Mouse (Mus musculus): ENCODE results near the gene Irak4.

Irak4 gene

DNA sequence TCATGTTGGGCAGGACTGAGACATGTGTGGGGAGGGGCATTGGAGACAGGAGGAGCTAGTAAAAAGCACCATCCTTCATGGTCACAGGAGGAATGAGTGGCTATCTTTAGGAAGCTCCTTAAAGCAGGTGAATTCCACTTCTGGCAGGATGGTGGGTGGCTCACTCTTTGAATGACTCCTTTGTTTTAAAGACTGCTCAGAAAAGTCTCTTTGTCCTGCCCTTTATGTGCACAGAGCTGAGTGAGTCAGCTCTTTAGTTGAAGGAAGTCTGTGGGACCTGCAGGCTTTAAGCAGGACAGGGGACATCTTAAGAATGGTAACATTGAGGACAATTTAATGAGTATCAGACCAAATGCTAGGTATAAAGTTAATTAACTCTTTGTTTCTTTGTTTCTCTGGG, 77.5 kb downstream of the Irak4 start:
- no peak for DNase-seq (ENCODE audit: low read depth, low spot score)

DNA sequence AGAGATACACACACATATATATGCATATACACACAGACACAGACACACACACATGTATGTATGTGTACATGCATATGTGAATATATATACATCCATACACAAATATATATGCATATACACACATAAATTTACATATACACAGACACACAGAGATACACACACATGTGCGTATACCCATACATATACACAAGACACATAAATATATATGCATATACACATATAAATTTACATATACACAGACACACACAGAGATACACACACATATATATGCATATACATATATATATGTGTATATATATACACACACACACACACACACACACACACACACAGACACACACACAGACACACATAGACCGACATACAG, 85.0 kb downstream of the Irak4 start:
- DNase-seq (ENCODE audit: low read depth, low spot score) = no peak

DNA sequence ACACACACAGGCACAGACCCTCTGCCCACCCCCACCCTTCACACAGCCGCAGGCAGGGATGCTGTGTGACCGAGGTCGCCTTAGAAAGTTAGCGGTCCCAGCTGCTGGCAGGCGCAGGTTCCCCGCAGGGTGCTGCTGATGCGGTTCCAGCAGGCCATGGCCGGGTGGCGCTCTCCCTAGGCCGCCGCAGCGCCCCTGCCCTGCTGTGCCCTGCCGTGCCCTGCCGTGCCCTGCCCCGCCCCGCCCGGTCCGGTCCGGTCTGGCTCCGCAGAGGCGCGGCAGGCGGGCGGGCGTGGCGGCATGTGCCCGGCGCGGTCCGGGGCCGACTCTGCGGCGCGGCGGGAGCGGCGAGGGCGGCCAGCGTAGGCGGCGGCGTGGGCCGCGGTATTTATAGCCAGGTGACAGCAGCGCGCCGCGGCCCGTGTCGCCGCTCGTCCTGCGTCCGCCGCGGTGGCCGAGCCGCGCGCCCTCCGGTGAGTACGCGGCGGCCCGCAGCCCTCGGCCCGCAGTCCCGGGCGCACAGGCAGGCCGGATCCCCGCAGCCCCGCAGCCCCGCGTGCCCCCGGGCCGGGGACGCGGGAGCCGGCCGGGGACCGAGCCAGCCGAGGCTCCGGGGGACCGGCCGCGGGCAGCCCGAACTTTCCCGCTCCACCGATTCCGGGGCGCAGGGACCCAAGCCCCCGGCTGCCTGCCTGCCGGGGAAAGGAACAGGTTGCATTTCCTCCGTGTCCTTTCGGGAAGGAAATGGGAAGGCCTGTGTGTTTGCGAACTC, 85.6 kb downstream of the Irak4 start, which contains the start of gene Tmem117:
TSS of gene Tmem117 (plus strand) at position 403 of the 772 bp plus-strand sequence.
- no peak for DNase-seq (ENCODE audit: low read depth, low spot score)

DNA sequence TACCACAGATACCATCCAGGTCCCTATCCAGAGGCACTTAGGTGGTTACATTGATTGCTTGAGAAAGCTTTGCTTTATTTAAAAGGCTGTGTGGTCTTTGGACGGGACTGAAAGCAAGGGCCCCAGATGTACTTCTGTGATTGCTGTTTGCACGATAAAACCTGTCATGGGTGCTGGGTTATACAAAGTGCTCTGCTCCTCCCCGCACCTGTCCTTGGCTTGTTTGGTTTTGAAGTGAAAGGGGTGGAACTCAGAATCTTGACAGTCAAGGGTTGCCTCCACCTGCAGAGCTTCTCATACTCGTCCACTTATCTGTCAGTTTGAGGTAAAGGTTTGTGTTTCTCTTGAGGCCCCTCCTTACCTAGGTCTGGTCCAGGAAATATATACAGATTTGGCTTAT, 87.1 kb downstream of the Irak4 start:
- DNase-seq (ENCODE audit: low read depth, low spot score) = no peak
